Mouse (Mus musculus): Measurements from ENCODE around the gene Naa35. TPM values are rescaled to one million over a fixed set of nuclear protein-coding genes. Genes with fewer than 3 reads are reported as not detected.

Naa35 gene
- polyA plus RNA-seq, 2 experiments = 12.6 to 27.1 TPM

DNA sequence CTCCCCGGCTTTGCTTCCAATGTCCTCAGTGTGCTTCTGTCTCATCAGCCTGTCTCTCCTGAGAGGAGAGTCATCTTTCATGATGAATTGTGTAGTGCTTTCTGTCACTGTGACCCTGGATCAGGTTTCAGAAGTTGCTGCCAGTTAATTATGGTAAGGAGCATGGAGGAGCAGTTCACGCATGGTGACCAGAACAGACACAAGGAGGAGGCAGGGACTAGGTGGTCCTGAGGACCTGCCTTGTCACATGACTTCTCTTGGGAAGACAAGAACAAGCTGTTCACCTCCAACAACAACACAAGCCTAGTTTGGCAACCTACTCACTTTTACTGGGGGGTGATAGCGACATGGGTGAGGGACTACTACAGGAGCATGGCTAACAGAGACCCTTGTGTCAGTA is 68.1 kb downstream of the Naa35 start:
- Histone ChIP-seq H3K9ac (replicated peaks) (no peak overlapping the region), H3K27me3 (ENCODE audit: control insufficient read depth, insufficient read depth, low read length) (no peaks in the 10 kb centered on the region), H3K4me3 (ENCODE audit: insufficient read depth in 1 of 2, low read depth in 2 of 2, low read length in 2 of 2) (no peak overlapping the region), H3K4me1 (replicated peaks; ENCODE audit: control insufficient read depth in 2 of 2, insufficient read depth in 2 of 2, low read length in 1 of 2) (peaks cover 0 to 5% of the 10 kb centered on the region in 2 experiments; a peak in 2 of 4 replicates), H3K4me2 (ENCODE audit: low read depth) (no peak overlapping the region), H3K9me3 (ENCODE audit: control insufficient read depth, low read length) (no peaks in the 10 kb centered on the region), H3K27ac (no peak overlapping the region), H3K36me3 (replicated peaks; ENCODE audit: control insufficient read depth, insufficient read depth, low read depth) (peaks cover 33% of the 10 kb centered on the region)
- no peak for DNase-seq (ENCODE audit: low read depth in 3 of 3, low spot score in 3 of 3)
- ATAC-seq (ENCODE audit: insufficient read depth) = no peak
- WGBS (ENCODE audit: insufficient replicate concordance) = 85% methylated on average over 3 of the region's 3 CpGs
- TF ChIP-seq EP300 (IDR thresholded peaks at IDR 0.05; ENCODE audit: low read depth) = no peak
- TF ChIP-seq CTCF (IDR thresholded peaks at IDR 0.05; ENCODE audit: low read depth) = no peak

- Histone ChIP-seq H3K9me3 (ENCODE audit: control insufficient read depth, low read length) (no peaks in the 10 kb centered on the region), H3K27ac (no peak overlapping the region), H3K27me3 (ENCODE audit: control insufficient read depth, insufficient read depth, low read length) (no peaks in the 10 kb centered on the region), H3K9ac (replicated peaks) (no peak overlapping the region), H3K4me3 (ENCODE audit: insufficient read depth in 1 of 2, low read depth in 2 of 2, low read length in 2 of 2) (no peak overlapping the region), H3K4me2 (ENCODE audit: low read depth) (no peak overlapping the region), H3K36me3 (replicated peaks; ENCODE audit: control insufficient read depth, insufficient read depth, low read depth) (peaks cover 27% of the 10 kb centered on the region), H3K4me1 (replicated peaks; ENCODE audit: control insufficient read depth in 2 of 2, insufficient read depth in 2 of 2, low read length in 1 of 2) (peaks cover 0 to 5% of the 10 kb centered on the region in 2 experiments; a peak in 2 of 4 replicates)
- DNase-seq (ENCODE audit: low read depth in 3 of 3, low spot score in 3 of 3) (no peak), ATAC-seq (ENCODE audit: insufficient read depth) (no peak)
- no peak for TF ChIP-seq EP300 (IDR thresholded peaks at IDR 0.05; ENCODE audit: low read depth)
- no peak for TF ChIP-seq CTCF (IDR thresholded peaks at IDR 0.05; ENCODE audit: low read depth)
- whole genome bisulfite sequencing (ENCODE audit: insufficient replicate concordance) = 71% methylated on average over 5 of the region's 5 CpGs
These were observed 69.4 kb downstream of the Naa35 start for GRCm38 (mm10) chr13:59654465-59654864.

GRCm38 (mm10) chr13:59655718-59656315 is 70.8 kb downstream of the Naa35 start:
- Histone ChIP-seq H3K4me1 (replicated peaks; ENCODE audit: control insufficient read depth in 2 of 2, insufficient read depth in 2 of 2, low read length in 1 of 2) (peaks cover 0 to 12% of the 10 kb centered on the region in 2 experiments; a peak in 3 of 4 replicates), H3K27ac (no peak overlapping the region), H3K9me3 (ENCODE audit: control insufficient read depth, low read length) (no peaks in the 10 kb centered on the region), H3K27me3 (ENCODE audit: control insufficient read depth, insufficient read depth, low read length) (no peaks in the 10 kb centered on the region), H3K36me3 (replicated peaks; ENCODE audit: control insufficient read depth, insufficient read depth, low read depth) (peaks cover 28% of the 10 kb centered on the region), H3K4me2 (ENCODE audit: low read depth) (no peak overlapping the region), H3K4me3 (ENCODE audit: insufficient read depth in 1 of 2, low read depth in 2 of 2, low read length in 2 of 2) (no peak overlapping the region), H3K9ac (replicated peaks) (no peak overlapping the region)
- WGBS (ENCODE audit: insufficient replicate concordance) = 81% methylated on average over 15 of the region's 15 CpGs
- no peak for DNase-seq (ENCODE audit: low read depth in 3 of 3, low spot score in 3 of 3)
- TF ChIP-seq EP300 (IDR thresholded peaks at IDR 0.05; ENCODE audit: low read depth) = no peak
- no peak for TF ChIP-seq CTCF (IDR thresholded peaks at IDR 0.05; ENCODE audit: low read depth)
- ATAC-seq (ENCODE audit: insufficient read depth) = no peak

GRCm38 (mm10) chr13:59656316-59656832 is 71.3 kb downstream of the Naa35 start:
- H3K4me1 ChIP-seq (replicated peaks; ENCODE audit: control insufficient read depth in 2 of 2, insufficient read depth in 2 of 2, low read length in 1 of 2) = peaks cover 0 to 14% of the 10 kb centered on the region in 2 experiments; a peak in 3 of 4 replicates
- H3K4me2 ChIP-seq (ENCODE audit: low read depth) = no peak overlapping the region
- DNase-seq (ENCODE audit: low read depth in 3 of 3, low spot score in 3 of 3) (no peak), ATAC-seq (ENCODE audit: insufficient read depth) (no peak; the same call in 1 of the 2 replicates)
- no peak overlapping the region for H3K27ac ChIP-seq
- H3K4me3 ChIP-seq (ENCODE audit: insufficient read depth in 1 of 2, low read depth in 2 of 2, low read length in 2 of 2) = no peak overlapping the region
- H3K27me3 ChIP-seq (ENCODE audit: control insufficient read depth, insufficient read depth, low read length) = no peaks in the 10 kb centered on the region
- peaks cover 27% of the 10 kb centered on the region for H3K36me3 ChIP-seq (replicated peaks; ENCODE audit: control insufficient read depth, insufficient read depth, low read depth)
- 36% methylated on average over 10 of the region's 10 CpGs for WGBS (ENCODE audit: insufficient replicate concordance)
- no peak overlapping the region for H3K9ac ChIP-seq (replicated peaks)
- TF ChIP-seq EP300 (IDR thresholded peaks at IDR 0.05; ENCODE audit: low read depth) (no peak), CTCF (IDR thresholded peaks at IDR 0.05; ENCODE audit: low read depth) (no peak)
- H3K9me3 ChIP-seq (ENCODE audit: control insufficient read depth, low read length) = no peaks in the 10 kb centered on the region

- WGBS (ENCODE audit: insufficient replicate concordance) = 66% methylated on average over 4 of the region's 4 CpGs
These were observed 71.9 kb downstream of the Naa35 start for GRCm38 (mm10) chr13:59656975-59657388.

More at GRCm38 (mm10) chr13:59656975-59657388, 71.9 kb downstream of the Naa35 start:
- Histone ChIP-seq H3K27me3 (ENCODE audit: control insufficient read depth, insufficient read depth, low read length) (no peaks in the 10 kb centered on the region), H3K36me3 (replicated peaks; ENCODE audit: control insufficient read depth, insufficient read depth, low read depth) (peaks cover 30% of the 10 kb centered on the region), H3K4me2 (ENCODE audit: low read depth) (no peak overlapping the region), H3K4me1 (replicated peaks; ENCODE audit: control insufficient read depth in 2 of 2, insufficient read depth in 2 of 2, low read length in 1 of 2) (peaks cover 0 to 14% of the 10 kb centered on the region in 2 experiments; a peak in 3 of 4 replicates), H3K9ac (replicated peaks) (no peak overlapping the region), H3K9me3 (ENCODE audit: control insufficient read depth, low read length) (no peaks in the 10 kb centered on the region), H3K27ac (no peak overlapping the region), H3K4me3 (ENCODE audit: insufficient read depth in 1 of 2, low read depth in 2 of 2, low read length in 2 of 2) (no peak overlapping the region)
- TF ChIP-seq EP300 (IDR thresholded peaks at IDR 0.05; ENCODE audit: low read depth) = no peak
- DNase-seq (ENCODE audit: low read depth in 3 of 3, low spot score in 3 of 3) (no peak), ATAC-seq (ENCODE audit: insufficient read depth) (no peak)
